Mouse (Mus musculus): ENCODE data around the gene Maml3. TPM values are rescaled to one million over a fixed set of nuclear protein-coding genes. Genes with fewer than 3 reads are reported as not detected.

Gene Maml3
- polyA plus RNA-seq, 1 experiment from 2014 or later = 5.1 TPM

DNA sequence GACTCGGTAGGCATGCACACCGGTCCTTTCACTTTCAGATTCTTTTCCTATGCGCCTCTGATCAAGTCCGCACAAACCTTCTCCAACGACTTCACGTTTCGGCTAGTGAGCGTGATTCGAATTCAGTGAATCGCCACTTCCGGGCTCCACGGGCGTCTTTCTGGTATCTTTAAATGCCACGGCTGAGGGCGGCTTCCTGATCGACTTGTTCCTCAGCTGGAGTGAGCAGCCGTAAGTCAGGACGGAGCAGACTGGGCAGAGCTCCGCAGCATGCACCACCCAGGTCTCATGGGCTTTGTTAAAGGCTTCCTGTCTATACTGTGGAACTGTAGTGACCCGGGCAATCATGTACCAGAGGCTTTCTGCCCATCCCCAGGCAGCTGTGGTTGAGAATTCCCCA is 468.2 kb downstream of the Maml3 start:
- no peak overlapping the region for H3K27ac ChIP-seq
- no peaks in the 10 kb centered on the region for H3K4me1 ChIP-seq
- H3K27me3 ChIP-seq = no peaks in the 10 kb centered on the region
- H3K4me3 ChIP-seq = no peak overlapping the region
- ATAC-seq (ENCODE audit: insufficient number of reproducible peaks, low FRiP score, low TSS enrichment, low read depth) = no peak
- no peaks in the 10 kb centered on the region for H3K36me3 ChIP-seq
- WGBS = 84% methylated on average over 20 of the region's 20 CpGs
- H3K9ac ChIP-seq = no peak overlapping the region
- no peaks in the 10 kb centered on the region for H3K9me3 ChIP-seq
- H3K4me2 ChIP-seq = no peak overlapping the region

DNA sequence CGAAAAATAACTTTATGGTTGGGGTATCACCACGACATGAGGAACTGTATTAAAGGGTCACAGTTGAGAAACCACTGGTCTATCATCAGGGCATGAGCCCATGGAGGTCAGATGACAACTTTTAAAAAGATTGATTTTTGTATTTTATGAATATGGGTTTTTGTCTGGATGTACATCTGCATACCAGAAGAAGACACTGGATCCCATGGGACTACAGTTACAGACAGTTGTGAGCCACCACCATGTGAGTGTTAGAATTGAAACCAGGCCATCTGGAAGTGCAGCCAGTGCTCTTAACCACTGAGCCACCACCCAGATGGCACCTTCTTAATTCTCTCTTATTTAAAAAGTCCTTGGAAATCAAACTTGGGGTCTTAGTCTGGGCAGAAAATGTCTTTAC is 468.9 kb downstream of the Maml3 start:
- Histone ChIP-seq H3K4me2 (no peak overlapping the region), H3K9me3 (no peaks in the 10 kb centered on the region), H3K27me3 (no peaks in the 10 kb centered on the region), H3K27ac (no peak overlapping the region), H3K4me1 (no peaks in the 10 kb centered on the region), H3K4me3 (no peak overlapping the region), H3K9ac (no peak overlapping the region), H3K36me3 (no peaks in the 10 kb centered on the region)
- ATAC-seq (ENCODE audit: insufficient number of reproducible peaks, low FRiP score, low TSS enrichment, low read depth) = no peak
- 84% methylated on average over 2 of the region's 2 CpGs for WGBS

Other genes with a start within 250 kb of the Maml3 start
- 5.0 and 5.5 TPM in 2 replicates for gene Foxo1, start 163.3 kb upstream of the Maml3 start, polyA plus RNA-seq (2015; fragmentation: Nextera tagmentation; extraction: Ambion mirVana)